Mouse (Mus musculus) erythroblast, adult 5-6 weeks (primary cell): ENCODE results near the gene Armh3. TPM values are rescaled to one million over a fixed set of nuclear protein-coding genes. Genes with fewer than 3 reads are reported as not detected.

Source experiments
- ATAC-seq: replicated peaks from 2 replicates; pipeline ENCODE4 v1.8.0; 2016; ENCODE audit warnings: moderate number of reproducible peaks, mild to moderate bottlenecking, moderate TSS enrichment, inconsistent platforms; ENCODE audit not compliant: poor library complexity, low FRiP score, severe bottlenecking
- total RNA-seq, 2 experiments: library from RNA; stranded (forward) in 1 of 2; stranded (reverse) in 1 of 2; fragments of 150-400 nt in 1 of 2; fragments of 200-764, 138-1000 nt in 1 of 2; gene quantifications; 2 replicates each; pipeline versions ENCODE4 v1.2.3 to v1.2.4; 2015 to 2017; ENCODE audit warnings: low replicate concordance in 2 of 2

Gene Armh3
- total RNA-seq, 2 experiments from 2014 or later: 0.60 to 1.3 TPM

DNA sequence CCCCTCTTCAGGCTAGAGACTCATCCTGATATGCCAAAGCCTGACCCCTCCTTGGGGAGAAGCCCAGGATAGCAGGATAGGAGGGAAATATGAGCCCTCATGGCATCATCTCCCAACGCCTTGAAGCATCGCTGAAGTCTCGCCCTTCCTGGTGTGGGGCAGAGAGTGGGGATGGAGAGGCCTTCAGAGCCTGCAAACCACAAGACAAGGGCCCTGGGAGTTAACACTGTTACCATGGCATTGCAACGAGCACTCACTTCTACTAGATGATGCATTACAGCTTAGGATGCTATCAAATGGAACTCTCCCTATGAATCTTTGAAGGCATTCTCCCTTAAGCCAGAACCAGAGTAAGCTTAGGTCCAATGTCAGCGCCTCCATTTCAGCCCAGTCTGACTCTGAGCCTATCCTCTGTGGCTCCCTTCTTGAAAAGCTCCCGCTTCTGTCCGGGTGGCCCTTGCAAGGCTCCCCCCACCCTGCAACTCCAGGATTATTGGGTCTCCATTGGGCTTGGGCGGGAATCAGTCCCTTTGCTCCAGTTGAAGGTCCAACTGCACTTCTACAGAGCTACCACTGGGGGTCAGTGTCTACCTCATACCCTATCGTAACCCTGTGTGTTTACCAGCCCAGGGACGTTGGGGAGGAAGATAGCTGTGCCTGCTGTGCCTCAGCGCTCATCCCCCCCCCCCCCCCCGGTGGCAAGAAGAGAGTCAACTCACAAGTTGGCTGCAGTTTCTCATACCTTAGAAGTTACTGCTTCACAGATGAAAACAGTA, 193.5 kb downstream of the Armh3 start:
- peak; percentile 91 for ATAC-seq

DNA sequence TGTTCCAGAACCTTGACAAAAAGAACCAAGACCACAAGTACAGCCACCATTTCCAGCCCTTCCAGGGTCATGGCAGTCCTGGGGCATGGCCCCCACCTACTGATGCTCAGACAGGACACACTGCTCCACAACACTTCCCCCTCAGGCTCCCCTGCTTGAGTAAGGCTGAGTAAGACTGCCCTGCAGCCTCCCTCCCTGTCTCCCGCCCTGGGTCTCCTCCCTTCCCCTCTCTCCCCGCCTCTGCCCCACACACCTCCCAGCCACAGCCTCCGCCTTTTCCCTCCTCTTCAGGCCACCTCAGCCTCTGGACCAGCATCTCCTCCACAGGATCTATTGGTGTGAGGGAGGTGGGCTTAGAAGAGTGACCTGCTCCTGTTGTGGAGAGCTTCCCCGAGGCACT, 194.9 kb downstream of the Armh3 start:
- 0 out of 2 replicates have a peak, but pooled peaks have one; percentile 41 for ATAC-seq

DNA sequence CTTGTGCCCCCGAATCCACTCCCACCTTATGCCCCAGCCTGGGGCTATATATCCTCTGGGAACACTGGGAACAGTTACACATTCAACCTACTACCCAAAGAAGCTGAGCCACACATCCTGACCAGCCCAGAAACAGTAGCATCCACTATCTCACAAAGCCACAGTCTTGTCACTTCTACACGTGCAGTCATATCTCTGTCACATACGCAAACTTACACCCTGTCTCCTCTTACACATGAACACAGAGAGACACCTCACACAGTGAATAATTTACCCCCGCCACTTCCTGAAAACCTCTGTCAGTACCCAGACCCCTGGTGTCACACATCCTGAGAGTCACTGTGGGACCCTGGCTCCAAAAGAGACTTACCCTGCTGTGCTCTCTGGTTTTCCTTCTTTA, 195.6 kb downstream of the Armh3 start:
- no peak for ATAC-seq

DNA sequence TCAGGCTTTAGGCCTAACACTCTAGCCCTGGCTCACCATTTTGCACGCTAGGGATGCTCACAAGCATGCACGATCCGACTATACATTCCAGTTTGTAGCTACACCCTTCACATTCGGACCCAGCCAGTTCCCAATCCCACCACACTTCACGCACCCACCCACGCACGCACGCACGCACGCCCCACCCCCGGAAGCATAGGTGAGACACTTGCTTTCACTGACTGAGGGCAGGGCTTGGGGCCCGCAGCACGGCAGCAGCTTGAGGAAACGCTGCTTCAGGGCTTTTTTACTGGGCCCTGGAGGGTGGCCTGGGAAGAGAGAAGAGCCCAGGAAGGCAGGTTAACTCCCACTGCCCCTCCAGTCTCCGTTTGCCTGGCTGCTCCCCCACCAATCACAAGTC, 201.4 kb downstream of the Armh3 start:
- no peak for ATAC-seq

DNA sequence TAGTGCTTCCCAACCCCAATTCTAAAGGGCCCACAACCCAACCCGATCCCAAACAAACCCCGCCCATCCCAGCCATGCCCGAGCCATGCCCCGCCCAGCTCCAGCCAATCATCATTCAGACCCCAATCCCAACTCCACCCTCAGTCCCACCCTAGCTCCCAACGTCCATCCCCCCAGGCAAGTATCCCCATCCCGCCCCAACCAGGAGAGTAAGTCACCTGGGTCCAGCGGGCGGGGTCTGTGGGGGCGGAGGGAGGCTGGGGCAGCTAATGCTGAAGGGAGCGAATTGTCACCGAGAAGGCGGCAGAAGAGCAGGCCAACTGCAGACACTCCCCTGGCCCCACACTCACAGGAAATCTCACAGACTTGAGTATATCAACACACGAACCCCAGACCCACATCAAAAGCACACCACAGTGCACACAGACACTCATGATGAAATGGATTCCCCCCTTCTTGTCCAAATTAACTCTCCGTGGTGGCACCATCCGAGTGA, 202.2 kb downstream of the Armh3 start:
- ATAC-seq: no peak

DNA sequence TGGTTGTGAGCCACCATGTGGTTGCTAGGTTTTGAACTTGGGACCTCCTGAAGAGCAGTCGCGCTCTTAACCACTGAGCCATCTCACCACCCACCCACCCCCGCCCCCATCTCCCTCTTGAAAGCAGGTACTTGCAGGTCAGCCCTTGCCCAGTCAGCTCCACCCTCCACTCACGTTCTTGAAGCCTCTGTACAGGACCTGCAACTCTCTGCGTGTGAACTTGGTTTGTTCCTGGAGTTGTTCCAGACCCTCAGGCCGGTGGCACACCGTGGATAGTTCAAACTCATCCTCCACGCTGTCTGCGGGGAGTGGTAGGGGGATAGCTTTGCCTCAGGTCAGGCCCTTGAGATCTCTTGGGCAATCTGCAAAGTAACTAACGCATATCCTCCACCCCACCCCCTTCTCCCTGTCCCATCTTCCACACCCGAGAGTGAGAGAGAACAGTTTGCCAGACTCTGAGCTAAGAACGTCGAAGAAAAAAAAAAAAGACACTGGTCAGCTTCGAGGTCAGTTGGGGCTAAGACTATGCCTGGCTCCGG, 202.8 kb downstream of the Armh3 start:
- no peak for ATAC-seq

DNA sequence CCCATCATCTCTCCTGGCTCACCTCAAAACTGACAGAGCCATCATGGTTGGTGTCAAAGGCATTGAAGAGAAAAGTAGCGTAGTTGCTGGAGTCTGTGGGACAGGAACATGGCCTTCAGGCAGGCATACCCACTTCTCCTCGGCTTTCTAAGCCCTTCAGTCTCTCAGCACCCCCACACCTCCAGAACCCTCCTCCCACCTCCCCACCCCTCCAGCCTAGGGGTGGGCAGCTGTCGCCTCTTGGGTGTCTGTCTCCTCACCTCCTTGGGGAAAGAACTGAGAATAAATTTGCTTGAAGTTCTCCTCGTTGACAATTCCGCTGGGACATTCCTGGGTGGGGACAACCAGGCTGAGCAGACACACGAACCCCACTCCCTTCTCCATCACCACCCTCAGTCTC, 203.6 kb downstream of the Armh3 start:
- no peak for ATAC-seq

DNA sequence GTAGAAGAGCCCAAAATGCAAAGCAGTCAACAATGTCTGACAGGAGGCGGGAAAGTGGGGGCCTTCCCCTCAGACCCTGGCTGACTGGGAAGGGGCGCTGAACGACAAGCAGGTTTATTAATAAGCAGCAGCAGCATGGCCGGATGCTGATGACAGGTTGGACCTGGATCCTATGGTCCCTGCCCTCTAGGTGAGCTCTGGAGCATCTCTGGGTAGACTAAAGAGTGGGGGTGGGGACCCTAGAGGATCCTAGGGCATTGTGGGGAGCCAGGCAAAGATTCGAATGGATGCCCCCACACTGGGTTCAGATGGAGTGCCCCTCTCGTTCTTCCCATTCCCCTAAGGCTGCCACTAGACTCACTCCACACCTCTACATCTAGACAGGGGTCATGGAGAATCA, 205.9 kb downstream of the Armh3 start:
- ATAC-seq: no peak

DNA sequence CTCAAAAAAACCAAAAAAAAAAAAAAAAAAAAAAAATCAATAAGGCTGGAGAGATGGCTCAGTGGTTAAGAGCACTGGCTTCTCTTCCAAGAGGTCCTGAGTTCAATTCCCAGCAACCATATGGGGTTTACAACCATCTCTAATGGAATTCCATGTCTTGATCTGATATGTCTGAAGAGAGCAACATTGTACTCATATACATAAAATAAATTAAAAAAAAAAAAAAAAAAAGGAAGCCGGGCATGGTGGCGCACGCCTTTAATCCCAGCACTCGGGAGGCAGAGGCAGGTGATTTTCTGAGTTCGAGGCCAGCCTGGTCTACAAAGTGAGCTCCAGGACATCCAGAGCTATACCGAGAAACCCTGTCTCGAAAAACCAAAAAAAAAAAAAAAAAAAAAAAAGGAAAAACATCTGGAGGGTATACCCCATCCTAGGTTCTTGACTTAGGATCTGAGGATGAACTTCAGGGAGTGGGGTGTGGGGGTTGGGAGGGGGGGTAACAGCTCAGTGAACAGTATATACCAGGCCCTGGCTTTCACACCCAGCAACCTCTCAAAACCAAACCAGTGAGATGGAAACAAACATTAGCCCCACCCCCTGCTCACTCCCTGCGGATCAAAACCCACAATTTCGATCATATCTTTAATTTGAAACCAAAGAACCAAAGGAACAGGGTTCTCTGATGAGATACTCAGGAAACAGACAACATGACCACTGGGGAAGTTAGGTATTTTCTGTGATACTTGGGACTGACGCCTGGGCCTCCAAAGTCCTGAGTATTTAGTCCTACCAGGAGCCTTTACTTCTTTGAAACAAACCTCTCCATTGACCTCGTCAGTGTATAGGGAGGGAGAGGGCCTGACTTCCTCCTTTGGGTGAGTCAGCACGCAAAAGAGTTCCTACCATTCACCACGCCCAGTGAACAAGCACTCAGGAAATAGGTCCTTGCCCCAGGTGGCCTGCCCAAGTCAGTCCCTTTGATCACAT, 208.1 kb downstream of the Armh3 start:
- peak; percentile 99 for ATAC-seq

DNA sequence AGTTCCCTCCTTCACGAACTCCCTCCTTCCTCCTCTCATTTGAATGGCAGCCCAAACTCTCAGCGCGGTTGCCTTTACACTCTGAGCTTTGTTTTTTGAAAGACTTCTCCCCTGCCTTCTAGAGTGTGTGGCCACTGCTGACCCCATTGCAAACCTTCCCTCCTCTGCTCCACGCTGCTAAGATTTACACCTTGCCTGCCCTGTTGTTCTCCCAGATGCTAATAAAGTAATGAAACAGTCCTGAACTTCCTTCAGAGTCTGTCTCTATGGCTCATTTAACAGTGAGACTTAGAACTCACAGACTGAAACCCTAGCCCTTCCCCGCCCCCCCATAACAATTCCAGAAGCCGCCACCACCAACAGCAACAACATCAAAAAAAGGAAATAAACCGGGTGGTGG, 208.9 kb downstream of the Armh3 start:
- no peak for ATAC-seq

DNA sequence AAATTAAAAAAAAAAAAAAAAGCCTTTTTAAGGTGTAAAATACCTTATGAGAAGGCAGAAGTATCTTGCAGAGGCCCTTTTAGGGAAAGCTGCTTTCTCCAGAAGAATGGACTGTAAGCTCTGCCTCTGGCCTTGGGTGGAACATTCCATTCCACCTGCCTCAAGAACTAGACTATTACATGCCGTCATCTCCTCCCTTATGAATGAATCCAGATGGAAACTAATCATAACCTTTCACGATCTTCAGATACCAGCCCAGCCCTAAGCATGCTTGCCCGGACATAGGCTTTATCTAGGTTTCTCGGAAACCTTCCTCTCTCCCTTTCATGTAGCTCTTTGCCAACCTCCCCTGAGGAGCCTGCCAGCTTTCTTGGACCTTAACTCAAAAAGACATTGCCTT, 210.0 kb downstream of the Armh3 start:
- ATAC-seq: no peak

DNA sequence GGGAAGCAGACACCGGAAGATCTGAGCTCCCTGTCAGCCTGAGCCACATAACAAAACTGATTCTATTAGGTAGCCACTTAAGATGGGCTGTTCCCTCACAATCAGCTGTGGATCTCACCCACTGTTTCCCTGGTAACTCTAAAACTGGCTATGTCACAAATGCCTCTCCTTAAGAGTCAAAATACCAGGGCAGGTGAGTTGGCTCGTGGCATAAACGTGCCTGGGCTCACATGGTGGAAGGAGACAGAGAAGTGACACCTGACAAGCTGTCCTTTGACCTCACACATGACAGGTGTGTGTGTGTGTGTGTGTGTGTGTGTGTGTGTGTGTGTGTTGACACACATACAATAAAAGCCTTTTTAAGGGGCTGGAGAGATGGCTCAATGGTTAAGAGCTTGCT, 210.8 kb downstream of the Armh3 start:
- no peak for ATAC-seq

DNA sequence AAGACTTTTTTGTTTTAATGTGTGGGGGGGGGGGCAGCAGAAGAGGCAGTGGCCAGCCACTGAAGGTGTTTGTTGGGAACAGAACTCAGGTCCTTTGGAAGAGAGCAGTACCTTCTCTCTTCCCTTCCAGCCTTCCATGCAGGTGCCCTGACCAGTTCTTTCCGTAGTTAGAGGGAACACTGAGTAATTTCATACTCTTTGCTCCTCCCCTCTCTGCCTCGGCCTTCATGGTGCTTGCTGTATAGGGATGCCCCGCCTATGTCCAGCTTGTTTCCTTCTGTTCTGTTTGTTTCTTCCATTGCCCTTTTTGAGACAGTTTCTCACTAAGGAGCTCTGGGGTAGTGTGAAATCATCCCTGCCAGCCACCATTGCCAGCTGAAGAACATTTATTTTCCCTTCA, 212.8 kb downstream of the Armh3 start:
- ATAC-seq: no peak

DNA sequence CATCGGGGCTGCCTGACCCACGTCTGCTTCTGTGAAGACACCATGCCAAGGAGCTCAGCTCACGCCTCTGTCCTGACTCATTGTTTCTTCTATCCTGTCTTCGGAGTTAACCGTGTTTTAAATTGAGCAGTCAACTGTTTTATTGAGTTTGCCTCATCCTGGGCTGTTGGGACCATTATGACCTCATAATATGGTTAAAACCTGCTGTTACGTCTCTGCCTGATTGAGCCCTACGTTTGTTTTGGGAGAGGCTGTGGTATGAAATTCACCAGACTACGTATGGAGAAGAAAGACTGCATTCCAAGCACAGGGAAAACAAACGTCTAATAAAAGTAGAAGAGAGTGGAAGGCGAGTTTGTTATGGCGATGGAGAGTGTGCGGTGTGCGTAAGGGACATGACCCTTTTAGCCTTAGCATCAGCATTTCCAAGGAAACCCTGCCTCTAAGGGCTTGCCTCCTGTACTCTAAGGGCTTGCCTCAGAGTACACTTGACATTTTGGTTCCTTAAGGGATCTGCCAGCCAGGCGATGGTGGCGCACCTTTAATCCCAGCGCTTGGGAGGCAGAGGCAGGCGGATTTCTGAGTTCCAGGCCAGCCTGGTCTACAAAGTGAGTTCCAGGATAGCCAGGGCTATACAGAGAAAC, 214.2 kb downstream of the Armh3 start:
- ATAC-seq: peak; percentile 5; the same call in 1 of the 2 replicates

DNA sequence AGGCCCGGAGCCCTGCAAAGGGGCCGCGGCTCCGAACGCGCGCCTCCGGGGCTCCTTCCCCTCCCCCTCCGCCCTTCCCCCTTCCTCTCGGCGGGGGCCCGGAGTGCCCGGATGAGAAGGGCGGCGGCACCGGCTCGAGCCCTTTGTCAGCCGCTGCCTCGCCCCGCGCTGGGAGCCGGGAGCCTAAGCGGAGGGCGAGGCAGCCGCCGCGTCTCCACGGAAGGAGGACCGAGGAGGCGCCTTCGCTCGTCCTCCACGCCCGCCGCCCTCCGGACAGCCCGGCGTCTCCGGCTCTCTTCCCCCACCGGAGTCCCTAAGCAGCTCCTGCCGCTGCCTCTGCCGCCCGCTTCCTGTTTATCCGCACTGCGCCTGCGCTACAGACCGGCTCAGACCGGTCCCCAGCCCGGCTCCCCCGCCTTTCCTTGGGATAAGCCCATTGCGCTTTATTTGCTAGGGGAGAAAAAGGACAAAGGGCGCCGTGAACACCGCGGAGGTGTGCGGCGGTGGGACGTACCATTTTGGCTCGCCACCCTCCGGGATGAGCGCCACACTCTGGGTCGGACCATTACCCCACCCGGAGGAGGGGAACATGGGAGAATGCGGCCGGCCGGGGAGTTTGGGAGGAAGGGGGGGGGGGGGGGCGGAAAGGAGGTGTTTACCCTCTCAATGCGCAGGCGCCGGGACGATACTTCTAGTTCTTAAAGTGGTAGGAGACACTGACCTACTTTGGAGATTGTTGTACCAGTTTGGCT, 214.9 kb downstream of the Armh3 start, which contains the start of gene Mgea5:
Gene Mgea5 (minus strand): TSS at position 657 of the 752 bp plus-strand sequence.
- ATAC-seq: peak; percentile 91

DNA sequence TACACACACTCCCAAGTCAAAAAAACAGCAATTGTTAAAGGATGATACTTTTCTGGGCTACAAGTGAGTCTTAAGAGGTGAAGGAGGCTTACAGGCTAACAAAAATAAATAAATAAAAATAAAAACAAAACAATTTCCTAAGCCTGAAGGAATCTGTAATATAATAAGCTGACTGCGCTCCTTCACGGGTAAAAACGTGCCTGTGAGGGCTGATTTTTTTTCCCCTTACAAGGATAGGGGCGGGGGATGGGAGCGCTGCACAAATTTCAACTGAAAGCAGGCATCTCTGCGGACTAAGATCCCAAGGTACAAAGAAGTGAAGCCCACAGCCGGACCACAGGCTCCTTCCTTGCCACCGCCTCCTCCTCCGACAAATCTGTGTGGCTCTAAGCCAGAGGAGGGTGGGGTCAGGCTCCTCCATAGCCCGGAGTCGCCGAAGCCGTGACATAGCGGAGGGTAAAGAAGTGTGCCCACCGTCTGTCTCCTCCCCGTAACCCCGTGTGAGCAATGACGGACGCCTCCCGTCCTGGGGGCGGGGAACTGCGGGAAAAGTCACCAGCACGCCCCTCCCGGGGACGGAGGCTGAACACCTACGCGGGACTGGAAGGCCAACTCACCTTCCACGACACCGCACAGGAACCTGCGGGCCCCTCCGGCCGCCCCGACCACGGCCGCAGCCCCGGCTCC, 215.8 kb downstream of the Armh3 start:
- peak; percentile 77 for ATAC-seq

DNA sequence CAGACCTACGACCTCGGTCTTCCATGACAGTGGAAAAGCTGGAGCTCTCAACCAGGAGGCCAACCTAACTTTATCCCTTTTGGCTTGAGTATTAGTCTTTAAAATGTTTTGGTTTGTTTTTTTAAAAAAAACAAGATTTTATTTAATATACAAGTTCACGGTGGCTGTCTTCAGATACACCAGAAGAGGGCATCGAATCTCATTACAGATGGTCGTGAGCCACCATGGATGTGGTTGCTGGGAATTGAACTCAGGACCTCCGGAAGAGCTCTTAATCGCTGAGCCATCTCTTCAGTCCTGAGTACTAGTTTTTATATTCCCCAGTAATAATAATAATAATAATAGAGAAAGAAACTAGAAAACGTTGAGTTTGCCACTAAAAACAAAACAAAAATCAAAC, 216.6 kb downstream of the Armh3 start:
- ATAC-seq: no peak

DNA sequence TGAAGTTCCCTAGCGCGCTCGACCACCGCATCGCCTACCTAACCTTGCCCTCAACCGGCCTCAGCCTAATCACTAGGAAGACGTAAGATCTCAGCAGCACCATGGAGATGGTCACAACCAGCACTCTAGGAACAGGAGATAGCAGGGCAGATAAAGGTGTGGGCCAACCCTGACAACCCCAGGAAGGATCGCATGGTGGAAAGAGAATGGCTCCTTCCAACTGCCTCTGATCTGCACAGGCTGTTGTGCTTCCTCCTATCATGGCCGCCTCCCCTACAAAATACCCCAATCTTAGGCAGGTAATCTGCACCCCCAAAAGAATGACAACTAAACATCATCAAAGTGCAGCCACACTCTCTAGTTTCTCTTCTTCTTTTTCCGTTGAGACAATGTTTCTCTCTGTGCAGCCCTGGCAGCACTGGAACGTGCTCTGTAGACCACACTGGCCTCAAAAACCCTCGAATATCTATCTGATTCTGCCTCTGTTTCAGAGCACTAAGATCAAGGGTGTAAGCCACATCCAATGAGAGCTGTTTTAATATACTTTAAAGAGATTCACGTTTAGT, 217.9 kb downstream of the Armh3 start:
- no peak for ATAC-seq
